Mouse (Mus musculus) CD8-positive naive resting alpha-beta T cell, adult 2 months (primary cell): ENCODE measurements around the gene Rfx4.

Experiments
- DNase-seq, 2 experiments: peaks; one replicate each; pipeline ENCODE4 v3.0.0; 2022; ENCODE audit warnings: low read depth in 2 of 2, low spot score in 2 of 2

Gene Rfx4

DNA sequence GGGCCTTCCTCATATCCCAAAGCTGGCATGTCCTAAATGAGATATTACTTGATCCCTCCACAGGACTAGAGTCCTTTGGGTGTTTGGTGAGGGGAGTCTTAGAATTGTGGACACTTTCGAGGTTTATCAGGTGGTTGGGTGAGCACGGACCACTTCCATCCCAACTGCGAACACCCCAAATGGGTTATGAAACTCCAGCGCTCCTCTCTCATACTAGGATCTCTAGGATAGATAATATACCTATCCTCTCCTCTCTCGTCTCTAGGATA is 2.3 kb downstream of the Rfx4 start:
- no peak for DNase-seq

DNA sequence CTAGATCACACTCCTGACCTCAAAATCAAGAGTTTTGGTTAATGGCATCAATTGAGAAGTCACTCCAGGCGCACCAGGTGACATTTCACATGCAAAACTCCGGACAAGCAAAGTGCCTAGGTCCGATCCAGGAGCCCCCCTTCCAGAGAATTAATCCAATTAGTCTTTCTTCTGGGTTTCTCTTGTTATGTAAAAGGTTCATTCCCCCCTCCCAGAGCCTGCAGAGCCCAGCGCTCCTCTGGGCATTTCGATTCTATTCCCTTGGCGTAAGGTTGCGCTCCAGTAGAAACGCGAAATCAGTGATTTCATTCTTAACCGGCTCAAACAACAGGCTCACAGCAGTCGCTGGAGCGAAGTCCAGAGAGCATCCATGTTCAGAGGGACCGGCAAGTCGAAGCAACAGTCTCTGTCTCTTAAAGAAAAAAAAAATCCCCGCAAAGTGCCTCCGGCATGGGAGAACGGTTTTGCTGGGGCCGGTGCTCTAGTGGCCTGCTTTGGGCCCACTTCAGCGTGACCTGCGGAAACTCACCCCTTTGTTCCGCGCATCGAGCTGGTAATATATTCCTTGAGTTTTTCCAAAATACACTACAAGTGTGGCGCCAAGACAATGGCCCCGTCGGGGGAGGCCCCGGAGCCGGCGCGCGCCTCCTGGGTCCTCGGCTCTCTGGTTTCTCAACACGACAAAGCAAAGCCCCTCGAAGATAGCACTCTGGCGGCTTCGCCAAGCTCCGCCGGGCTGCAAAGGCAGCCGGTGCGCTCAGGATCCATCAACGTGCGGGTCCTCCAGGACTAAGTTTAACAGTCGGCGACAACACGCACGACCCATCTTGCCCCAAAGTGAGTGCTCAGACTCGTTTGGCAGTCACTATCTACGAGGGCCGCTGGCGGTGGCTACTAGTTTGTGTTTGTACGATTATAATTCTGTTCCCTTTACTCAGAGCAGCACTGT is 2.9 kb downstream of the Rfx4 start:
- DNase-seq = no peak

DNA sequence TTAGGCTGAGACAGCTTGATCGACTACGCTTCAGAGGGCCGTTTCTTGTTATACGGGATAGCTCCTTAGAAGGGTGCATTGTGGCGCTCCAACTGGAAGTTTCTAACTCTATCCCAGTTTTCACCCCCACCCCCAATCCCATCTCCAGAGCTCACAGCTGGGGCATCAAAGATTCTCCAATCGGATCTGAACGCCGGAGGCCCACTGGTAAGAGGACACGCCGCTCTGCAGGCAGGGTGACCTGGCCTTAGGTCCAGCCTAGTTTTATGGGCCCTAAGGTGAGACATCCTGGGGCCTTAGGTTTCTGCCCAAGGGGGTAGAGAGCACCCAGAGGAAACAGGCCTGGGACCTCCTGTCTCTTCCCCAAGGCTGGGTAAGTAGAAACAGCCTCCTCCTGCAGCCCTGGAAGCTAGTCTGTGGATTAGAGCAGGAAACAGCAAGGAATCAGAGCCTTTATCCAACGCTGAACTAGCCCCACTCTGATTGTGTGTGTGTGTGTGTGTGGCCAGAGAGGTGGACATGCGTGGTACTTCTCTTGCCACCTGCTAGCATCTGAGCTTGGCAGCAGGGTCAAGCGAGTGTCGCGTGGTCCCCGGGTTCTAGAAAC is 3.8 kb downstream of the Rfx4 start:
- DNase-seq = no peak

DNA sequence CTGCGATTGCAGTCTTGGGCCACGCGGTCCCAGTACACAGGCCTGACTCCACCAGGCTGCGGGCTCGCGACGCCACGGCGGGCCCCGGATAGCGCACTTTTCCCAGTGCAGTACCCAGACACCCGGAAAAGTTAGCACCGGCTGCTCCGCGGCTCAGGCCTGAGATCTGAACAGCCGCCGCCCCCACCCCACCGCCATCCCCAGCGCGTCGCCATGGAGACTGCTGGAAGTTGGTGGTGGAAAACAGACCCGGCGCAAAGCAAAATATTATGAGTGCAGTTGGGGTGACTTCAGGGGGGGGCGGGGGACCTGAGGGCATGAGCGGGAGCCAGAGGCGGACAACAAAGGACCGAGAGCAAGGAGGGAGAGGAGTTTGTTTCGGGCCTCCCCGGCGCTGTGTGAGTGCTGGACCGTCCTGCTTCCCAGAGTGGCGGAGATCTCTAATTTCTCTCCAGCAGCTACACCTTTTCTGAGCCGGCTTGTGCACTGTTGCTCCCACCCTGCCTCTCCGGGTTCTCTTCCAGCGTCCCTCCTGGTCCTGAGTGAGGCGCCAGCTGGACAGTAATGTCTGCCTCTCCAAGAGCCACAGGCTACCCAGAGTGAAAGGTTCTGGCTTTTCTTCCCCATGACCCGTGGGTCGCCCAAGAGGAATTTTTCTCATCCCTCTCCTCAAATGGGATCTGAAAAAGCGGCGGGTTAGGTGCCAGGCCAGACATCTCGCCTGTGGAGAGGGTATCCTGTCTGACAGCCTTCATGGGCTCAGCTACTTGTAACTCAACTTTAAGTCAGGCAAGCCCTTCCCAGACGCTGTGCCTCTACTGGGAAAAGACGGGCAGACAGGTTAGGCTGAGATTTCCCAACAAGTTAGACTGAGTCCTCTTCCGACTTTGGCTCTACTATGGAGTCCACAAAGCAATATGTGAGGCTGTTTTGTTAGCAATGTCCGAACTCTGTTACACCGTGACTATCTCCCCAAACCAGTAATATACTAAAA is 4.6 kb downstream of the Rfx4 start:
- DNase-seq = no peak

DNA sequence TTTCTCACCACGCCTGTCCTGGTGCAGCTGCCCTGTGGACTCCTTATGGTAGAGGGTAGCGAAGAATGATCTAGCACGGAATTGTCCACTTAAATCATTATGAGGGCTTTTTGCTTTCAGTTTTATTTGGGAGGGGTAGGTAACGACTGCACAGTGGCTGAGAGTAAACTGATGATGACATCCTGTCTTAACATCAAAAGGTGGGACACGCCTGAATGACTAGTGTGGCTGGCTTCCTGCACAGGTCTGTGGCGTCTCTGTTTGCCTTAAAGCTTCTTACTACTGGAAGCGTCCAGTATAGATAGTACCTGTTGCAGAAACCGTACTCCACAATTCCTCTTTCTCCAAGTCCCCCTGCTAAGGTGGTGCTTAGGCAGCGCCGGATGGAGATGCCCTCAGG is 12.9 kb downstream of the Rfx4 start:
- DNase-seq = peak; percentile 16 to 41

DNA sequence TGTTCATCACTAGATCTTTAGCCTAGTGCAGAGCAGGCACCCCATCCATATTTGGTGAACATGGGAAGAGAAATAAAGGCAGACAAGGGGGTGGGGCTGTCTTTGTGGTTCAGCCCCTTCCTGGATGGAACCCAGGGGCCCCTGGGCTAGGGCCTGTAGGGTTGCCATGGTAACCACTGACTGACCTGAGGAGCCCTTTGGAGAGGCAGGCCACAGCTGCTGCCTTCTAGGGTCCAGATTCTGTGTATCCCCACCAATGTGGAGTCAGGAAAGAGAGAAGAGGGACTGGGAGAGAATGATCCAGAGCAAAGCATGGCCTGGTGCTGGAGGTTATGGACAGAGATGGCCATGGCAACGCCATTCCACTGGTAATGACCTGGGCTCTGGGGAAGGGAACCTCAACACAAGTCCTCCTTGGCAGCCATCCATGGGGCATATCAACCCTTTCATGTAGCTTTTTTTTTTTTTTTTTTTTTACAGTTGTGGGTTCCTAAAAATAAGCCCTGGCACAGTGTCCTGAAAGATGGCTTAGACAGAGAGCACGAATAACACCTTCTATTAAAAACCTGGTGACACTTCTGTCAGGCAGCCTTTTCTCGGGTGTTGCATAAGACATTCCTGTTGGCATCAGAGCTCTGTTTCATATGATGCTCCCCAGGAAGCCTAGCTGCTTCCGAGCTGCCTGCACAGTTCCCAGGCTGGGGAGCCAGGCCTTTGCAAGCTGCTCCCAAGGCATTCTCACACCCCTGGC is 16.7 kb downstream of the Rfx4 start:
- no peak for DNase-seq

DNA sequence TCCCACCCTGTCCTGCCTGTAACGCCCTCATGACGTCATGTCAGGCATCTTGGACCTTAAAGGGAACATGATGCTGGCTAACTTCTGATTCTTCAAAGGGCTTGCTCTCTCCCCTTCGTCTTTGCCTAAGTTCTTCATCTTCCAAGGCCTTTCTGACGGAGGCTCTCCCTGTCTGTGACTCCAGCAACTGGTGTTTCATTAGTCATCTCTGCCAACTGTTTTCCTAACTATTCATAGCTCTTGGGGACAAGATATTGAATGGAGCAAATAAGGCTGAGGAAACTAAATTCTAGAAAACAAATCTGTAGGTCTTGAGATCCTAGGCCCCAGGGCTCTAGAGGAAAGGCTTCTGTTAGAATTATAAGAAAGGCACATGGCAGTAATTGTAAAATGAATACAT is 18.0 kb downstream of the Rfx4 start:
- DNase-seq = no peak

DNA sequence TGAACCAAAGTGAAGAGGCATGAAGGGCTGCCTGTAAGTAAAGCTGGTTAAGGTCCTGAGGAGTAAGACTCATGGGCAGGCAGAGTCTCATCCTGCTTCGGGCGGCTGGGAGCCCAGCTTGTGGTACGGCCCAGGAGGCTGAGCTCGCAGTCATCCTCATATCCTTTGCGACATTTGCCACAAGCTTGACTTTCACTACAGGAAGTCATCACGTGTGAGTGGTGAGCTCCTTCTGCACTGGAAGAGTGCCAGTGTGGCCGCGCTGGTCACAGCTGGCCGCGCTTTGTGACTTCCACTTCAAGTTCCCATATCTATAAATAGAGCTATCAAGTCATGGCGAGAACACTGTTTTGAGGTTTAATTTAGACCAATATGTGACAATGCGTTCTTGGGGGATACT is 18.7 kb downstream of the Rfx4 start:
- DNase-seq = peak; percentile 12 to 27

DNA sequence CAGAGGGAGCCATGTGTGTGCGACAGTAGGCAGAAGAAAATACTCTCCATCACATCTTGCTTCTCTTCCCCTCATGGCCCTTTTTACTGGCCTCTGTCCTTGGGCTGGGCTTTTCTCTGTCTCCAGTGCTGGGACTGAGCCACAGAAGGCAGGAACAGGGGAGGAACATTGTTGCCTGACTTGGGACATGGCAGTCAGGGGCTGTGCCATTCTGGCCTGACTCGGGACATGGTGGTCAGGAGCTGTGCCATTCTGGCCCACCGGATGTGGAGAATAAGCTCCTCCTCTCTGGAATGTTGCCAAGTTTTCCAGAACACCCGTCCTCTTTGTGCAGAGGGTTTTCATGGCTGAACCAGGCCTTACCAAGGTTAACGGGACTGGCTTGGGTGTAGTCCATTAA is 21.2 kb downstream of the Rfx4 start:
- DNase-seq = no peak

DNA sequence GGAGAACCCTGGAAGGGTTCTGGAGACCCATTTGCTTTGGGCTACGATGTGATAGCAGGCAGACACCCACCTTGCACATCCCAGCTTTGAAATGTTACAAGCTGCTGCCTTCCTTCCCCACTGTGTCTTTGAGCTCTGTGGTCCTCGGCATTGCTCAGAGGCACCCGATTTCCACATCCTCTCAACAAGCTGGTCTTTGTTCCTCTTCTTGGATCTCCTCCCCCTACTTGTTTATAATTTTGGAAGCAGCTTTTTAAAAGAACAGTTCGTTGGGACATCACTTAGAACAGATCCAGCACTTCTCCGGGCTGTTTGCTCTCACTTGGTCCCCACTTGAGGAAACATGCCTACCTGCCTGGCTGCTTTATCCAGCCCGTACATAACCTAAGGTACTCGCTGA is 22.1 kb downstream of the Rfx4 start:
- no peak for DNase-seq

DNA sequence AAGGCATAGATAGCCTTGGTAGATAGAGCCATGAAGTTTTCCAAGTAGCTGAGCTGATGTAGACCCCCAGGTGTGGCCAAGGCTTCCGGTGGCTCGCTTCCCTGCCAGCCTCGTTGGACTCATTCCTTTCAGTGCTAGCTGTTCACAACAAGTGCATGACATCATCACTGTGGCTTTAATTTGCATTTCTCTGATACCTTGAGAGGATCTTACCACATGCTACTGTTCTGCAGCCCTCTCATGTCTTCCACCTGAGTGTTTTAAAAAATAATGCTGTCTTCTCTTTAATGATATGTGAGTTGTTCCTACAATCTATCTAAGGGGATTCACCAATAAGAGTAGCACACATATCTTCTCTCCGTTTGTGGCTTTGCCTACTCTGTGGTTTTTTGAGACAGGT is 25.0 kb downstream of the Rfx4 start:
- no peak for DNase-seq

DNA sequence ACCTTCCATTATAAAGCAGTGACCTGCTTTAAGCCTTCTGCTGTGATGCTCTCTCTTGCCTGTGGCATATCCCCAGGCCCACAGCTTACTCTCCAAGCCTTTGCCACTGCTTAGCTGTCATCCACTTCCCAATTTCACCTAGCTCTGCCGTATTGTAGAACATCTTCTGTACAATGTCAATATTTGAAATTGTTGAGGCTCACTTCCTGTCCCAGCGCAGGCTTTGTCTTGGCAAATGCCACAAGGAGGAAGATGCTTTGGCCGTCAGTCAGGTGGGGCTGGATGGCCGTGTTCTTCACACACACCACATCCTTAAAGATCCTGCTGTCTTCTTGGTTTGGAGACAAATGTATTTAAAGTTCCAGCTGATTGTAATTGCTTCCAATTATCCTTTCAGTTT is 29.5 kb downstream of the Rfx4 start:
- no peak for DNase-seq

DNA sequence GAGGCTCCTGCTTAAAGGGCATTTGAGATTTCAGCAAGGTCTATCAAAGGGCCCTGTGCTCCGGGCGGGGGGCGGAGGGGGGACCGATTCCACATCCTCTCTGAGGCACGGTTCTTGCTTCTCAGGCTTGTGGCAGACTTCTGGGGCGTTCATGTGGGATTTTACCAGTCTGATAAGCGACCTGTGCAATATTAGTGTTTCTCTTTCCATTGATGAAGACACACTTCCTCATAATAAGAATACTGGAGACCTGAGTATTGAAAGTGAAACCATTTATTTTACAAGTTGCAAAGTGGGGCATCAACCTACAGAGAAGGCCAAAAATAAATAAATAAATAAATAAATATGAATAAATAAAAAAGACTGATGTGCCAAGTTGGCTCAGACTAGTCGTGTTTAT is 34.5 kb downstream of the Rfx4 start:
- no peak for DNase-seq

DNA sequence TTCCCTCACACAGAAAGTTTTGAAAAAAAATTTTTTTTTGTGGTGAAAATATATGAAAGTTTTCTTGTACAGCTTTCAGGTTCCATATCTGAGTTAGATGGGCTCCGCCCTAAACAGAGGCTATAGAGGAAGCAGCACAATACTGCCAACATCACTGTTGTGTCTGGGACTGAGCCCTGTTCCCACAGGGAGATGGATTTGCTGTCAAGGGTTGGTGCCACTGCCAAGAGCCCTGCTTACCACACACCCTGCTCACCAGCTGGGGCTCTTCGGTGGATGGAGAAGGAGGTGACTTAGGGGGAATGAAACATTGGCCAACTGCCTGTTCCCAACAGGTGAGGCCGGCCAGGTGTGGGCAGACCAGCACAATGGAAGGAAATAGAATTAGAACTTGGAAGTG is 35.3 kb downstream of the Rfx4 start:
- DNase-seq = no peak

DNA sequence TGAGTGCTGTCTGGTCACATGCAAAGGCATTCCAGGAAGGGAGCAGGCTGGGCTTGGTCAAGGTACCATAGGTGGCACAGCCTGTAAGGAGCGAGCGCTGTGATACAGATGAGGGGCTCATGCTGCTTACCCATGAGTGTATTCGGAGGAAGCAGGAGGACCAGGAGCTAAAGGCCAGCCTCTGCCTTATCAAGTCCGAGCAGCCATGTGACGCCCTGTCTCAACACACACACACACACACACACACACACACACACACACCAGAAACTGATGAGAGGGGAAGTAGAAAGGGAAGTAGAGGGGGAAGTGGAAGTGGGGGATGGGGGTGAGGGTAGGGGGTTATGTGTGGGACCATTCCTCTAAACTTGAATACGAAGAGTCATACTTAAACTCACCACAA is 45.7 kb downstream of the Rfx4 start:
- DNase-seq = no peak

DNA sequence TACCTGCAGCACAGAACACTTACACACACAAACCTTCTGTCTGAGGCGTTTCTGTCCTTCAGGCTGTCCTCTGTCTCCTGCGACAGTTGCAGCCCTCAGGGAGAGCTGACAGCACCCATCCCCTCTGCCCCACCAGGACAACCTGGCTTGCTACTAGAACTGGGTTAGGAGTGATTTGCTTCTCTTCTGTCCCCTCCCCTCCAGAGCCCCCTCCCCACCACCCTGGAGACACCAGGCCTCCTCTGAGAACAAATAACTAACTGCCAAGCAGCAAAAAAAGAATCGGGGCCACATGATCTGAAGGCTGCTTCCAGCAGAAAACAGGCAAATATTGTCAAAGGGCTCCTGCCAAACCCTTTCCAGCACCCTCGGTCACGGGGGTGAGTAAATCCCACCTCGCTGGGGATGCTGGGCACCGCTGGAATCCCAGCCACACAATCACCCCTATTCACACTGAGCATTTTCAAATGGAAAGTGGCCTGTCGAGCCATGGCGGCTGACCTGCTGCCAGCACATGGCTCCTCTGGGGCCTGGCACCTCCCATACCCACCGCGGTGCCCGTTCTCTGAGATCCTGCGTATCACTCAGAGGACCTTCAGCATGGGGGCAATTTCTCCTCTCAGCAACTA is 47.5 kb downstream of the Rfx4 start:
- DNase-seq = no peak

DNA sequence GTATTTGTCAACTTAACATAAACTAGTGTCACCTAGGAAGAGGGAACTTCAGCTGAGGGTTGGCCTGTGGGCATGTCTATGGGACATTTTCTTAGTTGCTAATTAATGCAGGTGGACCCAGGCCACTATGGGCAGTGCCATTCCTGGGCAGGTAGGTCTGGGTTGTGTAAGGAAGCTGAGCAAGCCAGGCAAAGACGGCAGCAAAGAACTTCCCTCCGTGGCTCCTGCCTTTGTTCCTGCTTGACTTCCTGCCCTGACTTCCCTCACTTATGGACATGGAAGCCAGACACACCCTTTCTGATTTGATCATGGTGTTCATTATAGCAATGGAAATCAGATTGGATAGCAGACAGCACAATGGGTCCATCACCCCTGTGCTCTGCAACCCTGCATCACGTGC is 49.7 kb downstream of the Rfx4 start:
- DNase-seq = no peak

DNA sequence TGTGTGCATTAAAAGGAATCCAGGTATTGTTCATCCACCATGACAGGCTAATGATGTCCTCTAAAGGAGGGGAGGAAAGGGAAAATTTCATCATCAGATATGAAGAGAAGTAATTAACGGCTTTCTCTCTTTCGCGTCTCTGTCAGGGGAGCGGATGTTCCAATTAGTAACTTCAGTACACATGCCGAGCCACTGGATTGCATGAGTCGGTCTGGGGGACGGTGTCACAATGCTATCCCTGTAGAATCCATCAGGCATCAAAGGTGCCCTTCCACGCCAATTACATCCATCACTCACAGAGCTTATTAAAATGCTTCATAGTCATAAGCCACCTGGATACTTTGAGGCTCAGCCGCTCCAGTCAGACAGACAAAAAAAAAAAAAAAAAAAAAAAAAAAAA is 51.3 kb downstream of the Rfx4 start:
- DNase-seq = no peak

DNA sequence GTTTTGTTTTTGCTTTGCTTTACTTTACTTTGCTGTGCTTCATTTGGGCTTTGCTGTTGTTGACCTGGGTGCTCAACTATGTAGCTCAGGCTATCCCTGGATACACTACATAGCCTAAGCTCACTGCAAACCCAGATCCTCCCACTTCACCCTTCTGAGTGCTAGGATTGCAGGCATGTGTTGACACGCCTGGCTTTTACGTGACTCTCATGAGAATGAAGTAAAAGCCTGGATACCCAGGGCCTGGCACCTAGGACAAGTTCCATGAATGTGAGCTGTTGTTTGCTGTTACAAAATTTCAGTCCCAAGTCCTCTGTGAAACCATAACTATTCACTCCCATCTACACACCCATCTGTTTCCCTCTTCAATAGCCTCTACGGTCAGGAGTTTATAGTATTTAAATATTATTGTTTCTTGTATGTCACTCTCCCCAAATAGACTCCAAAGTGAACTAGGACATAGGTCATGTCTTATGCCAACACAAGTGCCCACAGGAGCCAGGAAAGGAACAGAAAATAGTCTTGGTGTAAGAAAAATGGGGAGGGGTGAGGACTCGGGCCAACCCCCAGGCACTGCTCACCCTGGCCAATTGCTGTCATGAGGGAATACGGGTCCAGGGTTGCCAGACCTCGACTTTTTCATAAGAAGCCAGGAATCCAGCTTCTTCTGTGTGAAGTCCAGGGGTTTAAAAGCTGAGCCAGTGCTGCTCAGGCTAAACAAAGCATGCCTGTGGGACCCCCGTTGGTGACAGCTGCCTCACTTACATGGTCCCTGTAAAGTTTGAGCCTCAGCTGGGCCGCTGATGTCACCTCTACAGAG is 54.4 kb downstream of the Rfx4 start:
- no peak for DNase-seq
